Mouse (Mus musculus) MEL (cell line): ENCODE measurements around the gene Eid3. TPM values are rescaled to one million over a fixed set of nuclear protein-coding genes. Genes with fewer than 3 reads are reported as not detected.

Source experiments
- DNase-seq: peaks from one replicate; pipeline ENCODE4 v3.0.0; 2011; ENCODE audit warnings: low read depth, low spot score
- H3K27ac ChIP-seq: 2 replicates; pipeline ENCODE4 v1.5.1; 2012; ENCODE audit warnings: low read depth, mild to moderate bottlenecking, control low read depth, low read length, moderate library complexity; ENCODE audit not compliant: control insufficient read depth
- H3K27me3 ChIP-seq, 2 experiments: fragments of 150-350 bp in 1 of 2; sonication (generic) in 1 of 2; 2 replicates each; pipeline ENCODE4 v1.6.1; 2012; ENCODE audit warnings: low read length in 2 of 2, mild to moderate bottlenecking in 2 of 2, improper control_type of control experiment in 1 of 2, moderate library complexity in 1 of 2; ENCODE audit not compliant: insufficient read depth in 2 of 2, control insufficient read depth in 1 of 2
- H3K36me3 ChIP-seq, 2 experiments: 2 replicates each; pipeline ENCODE4 v1.6.1; 2012 to 2014; ENCODE audit warnings: low read length in 2 of 2, improper control_type of control experiment in 1 of 2, inconsistent platforms in 1 of 2, mild to moderate bottlenecking in 1 of 2; ENCODE audit not compliant: insufficient read depth in 2 of 2, control insufficient read depth in 1 of 2
- H3K4me1 ChIP-seq, 2 experiments: fragments of 150-350 bp in 1 of 2; sonication (generic) in 1 of 2; 2 replicates each; pipeline ENCODE4 v1.6.1; 2012; ENCODE audit warnings: low read length in 2 of 2, improper control_type of control experiment in 1 of 2, mild to moderate bottlenecking in 1 of 2; ENCODE audit not compliant: insufficient read depth in 2 of 2, control insufficient read depth in 1 of 2
- H3K4me3 ChIP-seq, 2 experiments: fragments of 150-350 bp in 1 of 2; sonication (generic) in 1 of 2; 2 replicates each; pipeline ENCODE4 v1.5.1; 2012; ENCODE audit warnings: low read depth in 2 of 2, low read length in 2 of 2, mild to moderate bottlenecking in 2 of 2, moderate library complexity in 2 of 2, control low read depth in 1 of 2, improper control_type of control experiment in 1 of 2; ENCODE audit not compliant: control insufficient read depth in 1 of 2, insufficient read depth in 1 of 2
- H3K79me2 ChIP-seq: 2 replicates; pipeline ENCODE4 v1.6.1; 2012; ENCODE audit warnings: mild to moderate bottlenecking, low read length, moderate library complexity; ENCODE audit not compliant: control insufficient read depth, poor library complexity, insufficient read depth
- H3K9ac ChIP-seq: 2 replicates; pipeline ENCODE4 v1.6.1; 2012; ENCODE audit warnings: low read depth, mild to moderate bottlenecking, control low read depth, low read length, moderate library complexity; ENCODE audit not compliant: control insufficient read depth, poor library complexity, severe bottlenecking
- H3K9me3 ChIP-seq: fragments of 150-350 bp; sonication (generic); replicated peaks from 2 replicates; pipeline ENCODE4 v1.6.1; 2012; ENCODE audit warnings: mild to moderate bottlenecking, low read length, improper control_type of control experiment, moderate library complexity; ENCODE audit not compliant: insufficient read depth
- CHD2 ChIP-seq: IDR thresholded peaks from 2 replicates; pipeline ENCODE4 v1.6.1; 2011; ENCODE audit warnings: low read length, improper control_type of control experiment
- CTCF ChIP-seq, 3 experiments: IDR thresholded peaks in 2 of 3; conservative IDR thresholded peaks in 1 of 3; 2 replicates each; pipeline ENCODE4 v1.5.1; 2011 to 2012; ENCODE audit warnings: low read length in 3 of 3, low read depth in 2 of 3, mild to moderate bottlenecking in 2 of 3, improper control_type of control experiment in 1 of 3, inconsistent platforms in 1 of 3, mixed read lengths in 1 of 3, moderate library complexity in 1 of 3; ENCODE audit not compliant: control insufficient read depth in 1 of 3, insufficient read depth in 1 of 3, poor library complexity in 1 of 3, severe bottlenecking in 1 of 3
- E2F4 ChIP-seq: IDR thresholded peaks from 2 replicates; pipeline ENCODE4 v1.6.1; 2011; ENCODE audit warnings: low read depth, low read length, improper control_type of control experiment, borderline replicate concordance
- ELF1 ChIP-seq: IDR thresholded peaks from 2 replicates; pipeline ENCODE4 v1.6.1; 2014; ENCODE audit warnings: low read depth, mild to moderate bottlenecking, inconsistent platforms, low read length, improper control_type of control experiment, moderate library complexity
- EP300 ChIP-seq, 2 experiments: IDR thresholded peaks; 2 replicates each; pipeline ENCODE4 v1.6.1; 2011; ENCODE audit warnings: improper control_type of control experiment in 2 of 2, low read length in 2 of 2, low read depth in 1 of 2, mild to moderate bottlenecking in 1 of 2
- ETS1 ChIP-seq: IDR thresholded peaks from 2 replicates; pipeline ENCODE4 v1.6.1; 2012; ENCODE audit warnings: low read depth, mild to moderate bottlenecking, inconsistent platforms, low read length, improper control_type of control experiment, moderate library complexity
- GATA1 ChIP-seq: IDR thresholded peaks from 2 replicates; pipeline ENCODE4 v1.6.1; 2011; ENCODE audit warnings: low read depth, low read length, improper control_type of control experiment
- HCFC1 ChIP-seq: IDR thresholded peaks from 2 replicates; pipeline ENCODE4 v1.6.1; 2012; ENCODE audit warnings: low read depth, mild to moderate bottlenecking, inconsistent platforms, low read length, improper control_type of control experiment, moderate library complexity
- JUND ChIP-seq: IDR thresholded peaks from 2 replicates; pipeline ENCODE4 v1.6.1; 2011; ENCODE audit warnings: low read depth, mild to moderate bottlenecking, improper control_type of control experiment, low read length
- KAT2A ChIP-seq: conservative IDR thresholded peaks from 2 replicates; pipeline ENCODE4 v1.6.1; 2012; ENCODE audit warnings: low read depth, low read length, improper control_type of control experiment, inconsistent platforms
- MAFK ChIP-seq: IDR thresholded peaks from 2 replicates; pipeline ENCODE4 v1.6.1; 2011; ENCODE audit warnings: low read depth, mild to moderate bottlenecking, low read length, improper control_type of control experiment, borderline replicate concordance
- MAX ChIP-seq: IDR thresholded peaks from 2 replicates; pipeline ENCODE4 v1.6.1; 2011; ENCODE audit warnings: low read length, improper control_type of control experiment
- MAZ ChIP-seq: IDR thresholded peaks from 2 replicates; pipeline ENCODE4 v1.6.1; 2012; ENCODE audit warnings: low read depth, mild to moderate bottlenecking, inconsistent platforms, low read length, improper control_type of control experiment
- MEF2A ChIP-seq: IDR thresholded peaks from 2 replicates; pipeline ENCODE4 v1.6.1; 2014; ENCODE audit warnings: low read depth, mild to moderate bottlenecking, inconsistent platforms, low read length, improper control_type of control experiment; ENCODE audit not compliant: poor library complexity, insufficient replicate concordance, severe bottlenecking; ENCODE audit errors: extremely low read depth
- MXI1 ChIP-seq: IDR thresholded peaks from 2 replicates; pipeline ENCODE4 v1.6.1; 2011; ENCODE audit warnings: mild to moderate bottlenecking, low read depth, low read length, improper control_type of control experiment
- MYB ChIP-seq: IDR thresholded peaks from 2 replicates; pipeline ENCODE4 v1.6.1; 2011; ENCODE audit warnings: mild to moderate bottlenecking, low read depth, low read length, improper control_type of control experiment
- MYC ChIP-seq: IDR thresholded peaks from 2 replicates; pipeline ENCODE4 v1.6.1; 2011; ENCODE audit warnings: low read depth, mild to moderate bottlenecking, low read length, improper control_type of control experiment, moderate library complexity
- POLR2A ChIP-seq, 2 experiments: IDR thresholded peaks; 2 replicates each; pipeline ENCODE4 v1.6.1; 2011 to 2012; ENCODE audit warnings: low read length in 2 of 2, mild to moderate bottlenecking in 2 of 2, control low read depth in 1 of 2, improper control_type of control experiment in 1 of 2, low read depth in 1 of 2, moderate library complexity in 1 of 2; ENCODE audit not compliant: control insufficient read depth in 1 of 2, insufficient read depth in 1 of 2, poor library complexity in 1 of 2
- POLR2AphosphoS2 ChIP-seq: IDR thresholded peaks from 2 replicates; pipeline ENCODE4 v1.6.1; 2011; ENCODE audit warnings: low read length, improper control_type of control experiment
- RCOR1 ChIP-seq: IDR thresholded peaks from 2 replicates; pipeline ENCODE4 v1.6.1; 2012; ENCODE audit warnings: low read depth, mild to moderate bottlenecking, inconsistent platforms, low read length, improper control_type of control experiment
- TBP ChIP-seq: IDR thresholded peaks from 2 replicates; pipeline ENCODE4 v1.8.0; 2011; ENCODE audit warnings: low read depth, low read length, improper control_type of control experiment
- UBTF ChIP-seq: IDR thresholded peaks from 2 replicates; pipeline ENCODE4 v1.6.1; 2012; ENCODE audit warnings: low read depth, mild to moderate bottlenecking, inconsistent platforms, low read length, improper control_type of control experiment, moderate library complexity, borderline replicate concordance; ENCODE audit not compliant: insufficient read depth
- USF2 ChIP-seq, 2 experiments: IDR thresholded peaks; 2 replicates each; pipeline ENCODE4 v1.6.1; 2011 to 2012; ENCODE audit warnings: improper control_type of control experiment in 2 of 2, low read length in 2 of 2, borderline replicate concordance in 1 of 2, inconsistent platforms in 1 of 2, low read depth in 1 of 2, mild to moderate bottlenecking in 1 of 2; ENCODE audit not compliant: insufficient read depth in 1 of 2
- ZMIZ1 ChIP-seq: IDR thresholded peaks from 2 replicates; pipeline ENCODE4 v1.6.1; 2012; ENCODE audit warnings: low read depth, mild to moderate bottlenecking, inconsistent platforms, low read length, improper control_type of control experiment, moderate library complexity
- ZNF384 ChIP-seq: IDR thresholded peaks from 2 replicates; pipeline ENCODE4 v1.6.1; 2012; ENCODE audit warnings: low read depth, mild to moderate bottlenecking, inconsistent platforms, low read length, improper control_type of control experiment
- polyA plus RNA-seq, 2 experiments: library from polyadenylated mRNA; stranded (reverse) in 1 of 2; unstranded in 1 of 2; fragments of >175 nt in 1 of 2; fragments of >200 nt in 1 of 2; gene quantifications; 2 replicates each; pipeline versions ENCODE4 v1.2.1 to v1.2.4; 2012; ENCODE audit warnings: low replicate concordance in 2 of 2, low read depth in 1 of 2; ENCODE audit not compliant: insufficient read length in 2 of 2, insufficient read depth in 1 of 2, missing spikeins in 1 of 2
- total RNA-seq: library from RNA; depleted of rRNA; stranded (reverse); fragments of 300-350 nt; gene quantifications from 2 replicates; pipeline ENCODE4 v1.2.3, GENCODE M21; 2012

The Eid3 gene
- total and polyA plus RNA-seq, 3 experiments, result 1.2 to 1.3 TPM; not detected in 1

GRCm38 (mm10) chr10:82858691-82859532 lies 7.5 kb upstream of the Eid3 start (continued):
- TF ChIP-seq RCOR1 (no peak), JUND (no peak), MXI1 (peak; percentile 81), MAZ (no peak)

GRCm38 (mm10) chr10:82859533-82859915 lies 6.9 kb upstream of the Eid3 start:
- Histone ChIP-seq H3K4me3 (peak overlapping the region; percentile 94 to 99), H3K27me3 (no peaks in the 10 kb centered on the region)
- DNase-seq, result peak; percentile 74
- TF ChIP-seq UBTF (no peak), HCFC1 (no peak), CTCF (IDR thresholded peaks at IDR 0.05 in 2 of 3, conservative IDR thresholded peaks at IDR 0.05 in 1 of 3; ENCODE audit: control insufficient read depth in 1 of 3, insufficient read depth in 1 of 3, low read depth in 2 of 3, low read length in 3 of 3, poor library complexity in 1 of 3, severe bottlenecking in 1 of 3) (no peak), MAFK (no peak), ETS1 (no peak), JUND (no peak), RCOR1 (no peak), KAT2A (no peak), CHD2 (no peak), E2F4 (no peak), ZNF384 (no peak)
- TF ChIP-seq, all 39 proteins: peak for 0
- H3K9me3 ChIP-seq, result no peaks in the 10 kb centered on the region
- peak overlapping the region; percentile 83 for H3K9ac ChIP-seq
- H3K27ac ChIP-seq, result peak overlapping the region; percentile 77
- peaks cover 5 to 38% of the 10 kb centered on the region in 2 experiments for H3K36me3 ChIP-seq
- H3K4me1 ChIP-seq, result peaks cover 6 to 36% of the 10 kb centered on the region in 2 experiments
- H3K79me2 ChIP-seq, result peaks cover 46% of the 10 kb centered on the region

- peak; percentile 81 for DNase-seq
- H3K4me1 ChIP-seq, result peaks cover 6 to 39% of the 10 kb centered on the region in 2 experiments
- H3K36me3 ChIP-seq, result peaks cover 6 to 39% of the 10 kb centered on the region in 2 experiments
- no peaks in the 10 kb centered on the region for H3K9me3 ChIP-seq
- H3K27ac ChIP-seq, result peak overlapping the region; percentile 77
- H3K9ac ChIP-seq, result peak overlapping the region; percentile 83
- H3K27me3 ChIP-seq, result no peaks in the 10 kb centered on the region
- peaks cover 51% of the 10 kb centered on the region for H3K79me2 ChIP-seq
- peak overlapping the region; percentile 94 to 99 for H3K4me3 ChIP-seq
- TF ChIP-seq MYB (no peak), MAX (peak; percentile 91), MEF2A (no peak), MYC (peak; percentile 91), GATA1 (no peak), MAZ (peak; percentile 51; the same call in 1 of the 2 replicates), ZMIZ1 (0 out of 2 replicates have a peak, but pooled peaks have one; percentile 24), KAT2A (no peak; the same call in 1 of the 2 replicates), EP300 (IDR thresholded peaks at IDR 0.05; ENCODE audit: low read depth in 1 of 2, low read length in 2 of 2) (no peak), RCOR1 (no peak), POLR2A (IDR thresholded peaks at IDR 0.05; ENCODE audit: control insufficient read depth in 1 of 2, insufficient read depth in 1 of 2, low read depth in 1 of 2, low read length in 2 of 2, poor library complexity in 1 of 2) (peak; percentile 53 to 55; a peak in 3 of 4 replicates), ZNF384 (peak; percentile 83), ELF1 (0 out of 2 replicates have a peak, but pooled peaks have one; percentile 20), TBP (peak; percentile 52), USF2 (IDR thresholded peaks at IDR 0.05; ENCODE audit: borderline replicate concordance in 1 of 2, insufficient read depth in 1 of 2, low read depth in 1 of 2, low read length in 2 of 2) (no peak), POLR2AphosphoS2 (no peak), E2F4 (no peak), CHD2 (no peak)
Observed at GRCm38 (mm10) chr10:82860181-82860928, 6.1 kb upstream of the Eid3 start.
